Mouse (Mus musculus): ENCODE measurements around the gene Ece1. TPM values are rescaled to one million over a fixed set of nuclear protein-coding genes. Genes with fewer than 3 reads are reported as not detected.
A peak's percentile ranks its signal among the peaks of the same experiment; 100 is the strongest.

Gene Ece1
- total RNA-seq, 2 experiments from 2014 or later = 94.5 to 117 TPM

GRCm38 (mm10) chr4:137877432-137877881 lies 15.4 kb downstream of the Ece1 start:
- no peak for DNase-seq
- intact Hi-C loops (cut with DNase I) = no loop called here

- DNase-seq = no peak
Measured at GRCm38 (mm10) chr4:137879383-137880156, 17.5 kb downstream of the Ece1 start.

GRCm38 (mm10) chr4:137881445-137881844 lies 19.4 kb downstream of the Ece1 start:
- intact Hi-C loops (cut with DNase I) = no loop called here
- DNase-seq = no peak

More at GRCm38 (mm10) chr4:137879383-137880156, 17.5 kb downstream of the Ece1 start:
- intact Hi-C loops (cut with DNase I) = no loop called here

GRCm38 (mm10) chr4:137882663-137883062 lies 20.6 kb downstream of the Ece1 start:
- DNase-seq = peak; percentile 46 to 53
- intact Hi-C loops (cut with DNase I) = no loop called here

- intact Hi-C loops (cut with DNase I) = no loop called here
- no peak for DNase-seq
Measured at GRCm38 (mm10) chr4:137883513-137884150, 21.6 kb downstream of the Ece1 start.

GRCm38 (mm10) chr4:137887337-137887992 lies 25.4 kb downstream of the Ece1 start:
- intact Hi-C loops (cut with DNase I) = no loop called here
- DNase-seq = no peak

- intact Hi-C loops (cut with DNase I) = no loop called here
- peak in 1 of 2 experiments; percentile 23 for DNase-seq
Measured at GRCm38 (mm10) chr4:137887993-137888388, 26.0 kb downstream of the Ece1 start.

GRCm38 (mm10) chr4:137890596-137890995 lies 28.6 kb downstream of the Ece1 start:
- intact Hi-C loops (cut with DNase I) = no loop called here
- DNase-seq = peak; percentile 58 to 67

- peak; percentile 27 to 35 for DNase-seq
Measured at GRCm38 (mm10) chr4:137891553-137892145, 29.6 kb downstream of the Ece1 start.

GRCm38 (mm10) chr4:137892713-137893242 lies 30.7 kb downstream of the Ece1 start:
- intact Hi-C loops (cut with DNase I) = no loop called here
- DNase-seq = no peak

More at GRCm38 (mm10) chr4:137891553-137892145, 29.6 kb downstream of the Ece1 start:
- intact Hi-C loops (cut with DNase I) = no loop called here

- peak in 1 of 2 experiments; percentile 20 for DNase-seq
- intact Hi-C loops (cut with DNase I) = no loop called here
Measured at GRCm38 (mm10) chr4:137896612-137897297, 34.7 kb downstream of the Ece1 start.

GRCm38 (mm10) chr4:137897298-137897612 lies 35.2 kb downstream of the Ece1 start:
- peak; percentile 80 to 83 for DNase-seq
- intact Hi-C loops (cut with DNase I) = no loop called here

GRCm38 (mm10) chr4:137898490-137898889 lies 36.5 kb downstream of the Ece1 start:
- intact Hi-C loops (cut with DNase I) = no loop called here
- DNase-seq = no peak

GRCm38 (mm10) chr4:137902268-137902667 lies 40.2 kb downstream of the Ece1 start:
- no peak for DNase-seq
- intact Hi-C loops (cut with DNase I) = no loop called here

- no peak for DNase-seq
- intact Hi-C loops (cut with DNase I) = no loop called here
Measured at GRCm38 (mm10) chr4:137902873-137903272, 40.8 kb downstream of the Ece1 start.

GRCm38 (mm10) chr4:137904956-137905551 lies 43.0 kb downstream of the Ece1 start:
- DNase-seq = no peak
- intact Hi-C loops (cut with DNase I) = no loop called here

GRCm38 (mm10) chr4:137907979-137908378 lies 45.9 kb downstream of the Ece1 start:
- peak; percentile 60 to 65 for DNase-seq
- intact Hi-C loops (cut with DNase I) = no loop called here

- intact Hi-C loops (cut with DNase I) = no loop called here
- no peak for DNase-seq
Measured at GRCm38 (mm10) chr4:137908489-137908888, 46.5 kb downstream of the Ece1 start.

GRCm38 (mm10) chr4:137908915-137909314 lies 46.9 kb downstream of the Ece1 start:
- intact Hi-C loops (cut with DNase I) = no loop called here
- DNase-seq = no peak

- intact Hi-C loops (cut with DNase I) = no loop called here
- DNase-seq = no peak
Measured at GRCm38 (mm10) chr4:137909471-137909870, 47.4 kb downstream of the Ece1 start.
